Mouse (Mus musculus) thymus, adult 18-20 months (tissue): ENCODE results near the gene Insc.

Experiments used
- DNase-seq, 2 experiments: peaks; one replicate each; pipeline ENCODE4 v3.0.0; 2022; ENCODE audit warnings: mixed read lengths in 2 of 2

The Insc gene

GRCm38 (mm10) chr7:114832257-114832940, 88.9 kb downstream of the Insc start:
- no peak for DNase-seq

GRCm38 (mm10) chr7:114834504-114834903, 91.0 kb downstream of the Insc start:
- no peak for DNase-seq

DNA sequence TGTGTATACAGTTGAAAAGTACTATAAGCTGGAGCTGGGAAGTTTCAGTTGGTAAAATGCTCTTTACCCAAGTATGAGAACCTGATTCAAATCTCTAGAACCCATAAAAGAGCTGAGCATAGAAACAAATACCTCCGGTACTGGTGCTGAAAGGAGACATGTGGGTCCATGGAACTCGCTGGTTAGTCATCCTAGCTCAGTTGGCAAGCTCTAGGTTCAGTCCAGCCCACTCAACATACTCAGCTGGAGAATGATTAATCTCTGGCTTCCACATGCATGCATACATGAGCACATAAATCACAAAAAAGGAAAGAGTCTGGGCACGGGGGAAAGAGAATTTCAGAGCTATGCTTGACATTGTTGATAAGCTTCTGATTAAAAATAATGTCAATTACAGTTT, 93.8 kb downstream of the Insc start:
- DNase-seq, result no peak

DNA sequence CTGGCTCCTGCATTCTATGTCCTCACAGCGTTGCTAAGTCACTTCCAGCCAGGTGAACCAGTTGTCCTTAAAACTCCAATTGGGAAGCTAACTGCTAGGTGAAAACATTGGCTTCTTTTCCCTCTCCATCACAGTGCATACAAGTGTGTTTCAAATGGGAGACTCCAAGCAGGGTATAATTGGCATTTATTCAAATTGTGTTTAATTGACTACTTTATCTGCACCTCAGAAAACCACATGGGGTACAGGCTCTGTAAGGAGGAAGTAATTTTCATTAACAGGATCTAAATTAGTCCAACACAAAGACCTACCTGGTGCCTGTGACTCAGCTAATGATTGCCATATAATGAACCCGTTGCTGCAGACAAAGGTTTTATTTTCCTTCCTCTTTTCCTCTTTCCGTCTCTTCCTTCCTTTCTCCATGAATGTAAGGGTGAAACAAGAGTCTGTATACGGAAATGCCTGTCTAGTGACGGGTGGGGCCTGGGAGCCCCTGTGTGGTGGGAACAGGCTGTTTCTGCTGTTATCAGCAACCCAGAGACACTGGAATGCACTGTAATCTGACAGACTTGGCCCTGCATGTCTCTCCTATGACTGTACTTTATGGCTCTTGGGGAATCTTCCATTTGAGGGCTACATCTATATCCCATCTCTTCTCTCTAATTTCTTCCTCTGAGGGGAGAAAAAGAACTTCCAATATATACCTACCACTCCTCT, 96.7 kb downstream of the Insc start:
- no peak for DNase-seq

DNA sequence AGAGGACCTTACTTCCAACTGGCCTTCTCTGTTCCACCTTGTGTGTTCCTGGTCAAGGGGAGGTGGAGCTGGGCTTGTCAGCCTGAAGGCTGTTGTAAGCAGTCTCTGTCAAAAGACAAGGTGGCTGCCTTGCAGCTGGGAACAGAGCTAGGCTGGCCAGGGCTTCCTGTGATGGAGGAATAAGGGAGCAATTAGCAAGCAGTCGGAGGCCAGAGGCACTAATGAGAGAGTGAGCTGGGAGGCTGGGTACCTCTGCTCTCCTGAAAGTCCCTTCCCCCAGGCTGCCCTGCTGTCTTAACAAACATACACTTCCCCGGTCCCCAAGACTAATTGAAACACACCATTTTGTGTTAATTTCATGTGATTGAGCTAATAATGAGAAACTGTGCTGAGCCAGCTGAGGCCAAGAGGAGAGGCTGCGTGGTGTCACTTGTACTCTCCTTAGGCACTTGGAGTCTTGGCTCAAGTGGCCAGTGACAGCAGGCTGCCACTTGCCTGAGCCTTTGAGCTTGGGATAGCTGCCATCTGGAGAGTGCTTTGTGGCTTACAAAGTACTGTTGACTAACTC, 99.2 kb downstream of the Insc start:
- no peak for DNase-seq

GRCm38 (mm10) chr7:114847179-114847578, 103.7 kb downstream of the Insc start:
- DNase-seq, result no peak

DNA sequence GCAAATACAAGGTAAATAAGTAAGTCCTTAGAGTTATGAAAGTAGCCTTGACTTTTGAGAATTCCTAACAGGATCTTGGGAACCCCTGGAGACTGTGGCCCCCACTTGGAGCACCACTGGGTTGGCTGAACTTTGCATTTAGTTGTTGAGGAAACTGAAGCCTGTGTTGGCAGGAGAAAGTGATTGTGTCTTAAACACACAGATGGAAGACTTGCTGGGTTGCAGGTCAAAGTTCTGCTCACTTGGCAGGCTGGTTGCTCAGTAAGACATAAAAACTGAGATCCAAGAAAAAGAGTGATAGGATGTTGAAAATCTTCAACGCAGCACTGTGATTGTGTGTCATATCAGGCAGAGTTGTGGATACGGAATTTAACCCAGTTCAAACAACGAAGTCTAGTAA, 108.9 kb downstream of the Insc start:
- no peak for DNase-seq

GRCm38 (mm10) chr7:114854169-114854568, 110.7 kb downstream of the Insc start:
- no peak for DNase-seq

GRCm38 (mm10) chr7:114860858-114861523, 117.5 kb downstream of the Insc start:
- no peak for DNase-seq

DNA sequence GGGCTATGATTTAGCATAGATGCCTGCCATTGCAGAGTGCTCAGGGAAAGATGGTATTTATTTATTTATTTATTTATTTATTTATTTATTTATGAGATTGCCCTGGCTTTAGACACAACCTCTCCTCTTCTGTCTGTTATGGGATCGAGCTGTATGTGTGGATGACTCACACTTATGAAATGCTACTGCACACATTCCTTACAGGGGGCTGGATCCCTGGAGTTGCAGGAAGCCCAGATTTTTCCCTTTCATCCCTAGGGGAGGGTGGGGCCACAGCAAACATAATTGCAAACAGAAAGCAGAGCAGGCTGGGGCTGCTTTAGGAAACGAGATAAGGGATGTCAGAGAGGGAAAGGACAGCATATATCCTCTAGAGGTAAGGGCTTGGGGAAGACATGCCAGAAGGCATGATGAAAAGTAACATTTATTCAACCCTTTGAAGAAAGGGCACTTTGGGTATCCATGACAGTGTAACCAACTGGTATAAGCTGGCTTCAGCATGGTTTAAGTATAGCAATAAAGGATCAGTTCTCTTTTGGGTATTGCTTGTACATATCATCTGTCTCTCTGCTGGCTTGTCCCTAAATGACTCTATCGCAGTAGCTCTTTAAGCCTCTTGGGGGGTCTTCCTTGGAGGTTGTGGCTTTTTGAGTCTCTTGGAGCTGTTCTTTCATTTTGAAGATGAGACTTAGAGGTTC, 130.0 kb downstream of the Insc start:
- DNase-seq, result no peak

- DNase-seq, result no peak
These were observed 130.5 kb downstream of the Insc start for GRCm38 (mm10) chr7:114874032-114874441.

DNA sequence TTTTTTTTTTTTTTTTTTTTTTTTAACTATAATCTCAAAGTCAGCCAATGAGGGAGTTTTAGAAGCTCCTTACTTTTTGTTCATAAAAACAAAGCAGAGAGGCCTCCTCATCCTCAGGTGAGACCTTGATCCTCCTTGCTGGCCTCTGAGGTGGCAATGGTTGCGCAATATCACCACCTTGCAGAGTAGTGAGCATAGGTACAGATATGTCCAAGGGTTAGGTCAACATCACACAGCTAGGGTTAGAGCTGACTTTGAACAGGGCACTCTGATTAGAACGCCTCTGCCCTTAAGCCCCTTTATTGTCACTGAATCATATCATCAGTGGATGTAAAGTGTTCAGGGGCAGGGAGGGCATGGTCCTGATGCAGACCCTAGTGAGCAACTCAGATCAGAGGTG, 131.1 kb downstream of the Insc start:
- DNase-seq, result no peak

- DNase-seq, result no peak
These were observed 140.1 kb downstream of the Insc start for GRCm38 (mm10) chr7:114883602-114884001.

GRCm38 (mm10) chr7:114886933-114887332, 143.4 kb downstream of the Insc start:
- no peak for DNase-seq

GRCm38 (mm10) chr7:114890215-114890614, 146.7 kb downstream of the Insc start:
- DNase-seq, result no peak

DNA sequence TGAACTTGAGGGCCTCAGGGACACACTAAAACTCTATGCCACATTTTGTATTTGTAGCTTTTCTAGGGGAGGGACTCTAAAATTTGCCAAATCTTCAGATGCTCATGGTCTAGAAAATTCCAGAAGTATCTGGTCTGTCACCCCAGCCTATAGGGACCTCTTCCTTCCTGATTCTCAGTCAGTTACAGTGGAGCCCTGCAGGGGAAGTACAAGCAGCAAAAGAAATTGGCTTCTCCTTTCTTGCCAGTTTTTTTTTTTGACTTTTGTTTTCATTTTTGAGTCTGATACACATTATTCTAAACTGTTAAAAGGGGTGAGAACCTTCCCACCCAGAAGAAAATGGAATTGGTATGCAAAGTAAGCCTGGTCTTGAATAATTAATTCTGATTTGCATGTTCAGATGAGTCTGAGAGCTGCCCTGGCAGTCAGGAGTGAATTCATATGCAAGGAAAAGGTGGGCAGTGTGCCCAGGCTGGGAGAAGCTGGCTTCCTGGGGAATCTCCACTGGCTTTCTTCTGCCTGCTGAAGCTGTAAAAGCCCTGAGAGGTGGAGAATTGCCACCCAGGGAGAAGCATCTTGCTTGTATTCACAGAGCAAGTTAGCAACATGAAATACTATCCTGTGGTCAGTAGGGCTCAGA, 149.2 kb downstream of the Insc start:
- DNase-seq, result no peak

DNA sequence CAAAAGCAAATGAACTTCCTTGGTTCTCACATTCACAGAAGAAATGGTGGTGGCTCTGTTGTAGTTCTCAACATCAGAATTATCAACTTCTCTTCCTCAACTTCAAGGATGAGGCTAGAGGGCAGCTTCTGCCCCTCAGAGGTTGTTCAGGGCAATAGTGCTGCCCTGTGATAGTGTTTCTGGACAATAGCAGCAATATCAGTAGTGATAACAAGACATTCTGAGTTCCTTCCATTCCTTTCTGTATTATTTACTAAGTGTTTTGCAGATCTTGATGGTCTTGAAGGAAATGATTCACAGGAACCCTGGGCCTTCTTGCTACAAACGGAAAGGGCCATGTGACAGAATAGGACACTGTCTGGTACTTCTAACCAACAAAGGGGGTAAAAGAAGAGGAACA, 150.4 kb downstream of the Insc start:
- no peak for DNase-seq

DNA sequence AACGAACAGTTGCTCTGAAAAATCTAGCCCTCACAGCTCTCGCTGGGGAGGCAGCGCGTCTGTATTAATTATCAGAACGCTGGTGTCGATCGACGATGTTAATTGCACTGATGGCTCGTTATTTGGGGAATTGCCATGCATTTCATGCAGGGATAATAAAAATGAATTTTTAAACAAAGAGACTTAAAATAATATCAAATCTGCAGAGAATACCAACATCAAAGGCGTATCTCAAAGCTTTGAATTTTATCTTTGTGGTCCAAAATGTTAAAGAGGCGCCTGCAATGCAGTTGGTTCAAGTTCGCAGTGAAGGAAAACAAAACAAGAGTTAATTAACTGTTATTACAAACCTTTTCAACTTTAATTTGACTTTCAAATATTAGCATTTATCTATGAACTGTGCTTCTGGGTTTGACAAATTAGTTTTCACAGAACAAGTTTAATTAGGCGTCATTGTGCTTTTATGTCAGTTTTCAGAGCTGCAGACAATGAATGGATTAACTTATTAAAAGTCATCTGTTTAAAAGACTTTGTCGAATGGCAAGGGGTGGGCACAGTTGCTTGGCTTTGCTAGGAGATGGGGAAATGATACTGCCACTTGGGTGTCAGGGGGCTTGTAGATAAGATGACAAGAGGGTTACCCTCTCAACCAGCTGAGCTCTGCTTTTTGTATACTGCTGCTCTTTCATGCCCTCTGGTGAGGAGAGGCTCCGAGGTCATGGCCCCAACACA, 153.6 kb downstream of the Insc start:
- DNase-seq, result no peak
